Mouse (Mus musculus) brain, embryonic 14.5 days (tissue): Measurements from ENCODE around the gene Naa15. TPM values are rescaled to one million over a fixed set of nuclear protein-coding genes. Genes with fewer than 3 reads are reported as not detected.

Source experiments
- DNase-seq: peaks from one replicate; pipeline ENCODE4 v3.0.0-alpha.2; 2011; ENCODE audit warnings: low read depth
- CTCF ChIP-seq: fragments of 200-500 bp; IDR thresholded peaks from 2 replicates; pipeline ENCODE4 v1.5.1; 2012; ENCODE audit warnings: inconsistent platforms, mild to moderate bottlenecking, moderate library complexity, borderline replicate concordance; ENCODE audit not compliant: insufficient read depth, insufficient read length; ENCODE audit errors: extremely low read depth
- POLR2A ChIP-seq: fragments of 200-500 bp; IDR thresholded peaks from 2 replicates; pipeline ENCODE4 v1.6.1; 2012; ENCODE audit warnings: mild to moderate bottlenecking, inconsistent platforms, borderline replicate concordance; ENCODE audit not compliant: poor library complexity, insufficient read depth, insufficient read length, severe bottlenecking; ENCODE audit errors: extremely low read depth
- polyA plus RNA-seq: library from polyadenylated mRNA; depleted of rRNA; stranded (reverse); fragments of >200 nt; gene quantifications from 2 replicates; pipeline ENCODE4 v1.2.3, GENCODE M21; 2012

The Naa15 gene
- polyA plus RNA-seq, 1 experiment, result 31.7 TPM

- TF ChIP-seq POLR2A (no peak), CTCF (no peak)
- no peak for DNase-seq
Measured at GRCm38 (mm10) chr3:51481881-51482280, 66.9 kb downstream of the Naa15 start.

GRCm38 (mm10) chr3:51482781-51483180 is 67.8 kb downstream of the Naa15 start:
- TF ChIP-seq CTCF (no peak), POLR2A (no peak)
- DNase-seq, result no peak

- TF ChIP-seq CTCF (no peak; the same call in 1 of the 2 replicates), POLR2A (peak; percentile 93)
- DNase-seq, result peak; percentile 98
Measured at GRCm38 (mm10) chr3:51483741-51484359, 68.9 kb downstream of the Naa15 start, which contains the start of gene Rab33b. TSS of gene Rab33b (plus strand) at chr3:51483920.

- DNase-seq, result no peak
Measured at GRCm38 (mm10) chr3:51484370-51484769, 69.4 kb downstream of the Naa15 start.

GRCm38 (mm10) chr3:51485347-51485746 is 70.4 kb downstream of the Naa15 start:
- no peak for DNase-seq
- TF ChIP-seq POLR2A (no peak), CTCF (no peak)

More at GRCm38 (mm10) chr3:51484370-51484769, 69.4 kb downstream of the Naa15 start:
- TF ChIP-seq CTCF (no peak), POLR2A (no peak)

- TF ChIP-seq POLR2A, result no peak
- DNase-seq, result peak; percentile 30
Measured at GRCm38 (mm10) chr3:51486491-51487195, 71.7 kb downstream of the Naa15 start.

- peak; percentile 67 for DNase-seq
- no peak for TF ChIP-seq CTCF
- TF ChIP-seq POLR2A, result no peak
Measured at GRCm38 (mm10) chr3:51490088-51490753, 75.3 kb downstream of the Naa15 start.

- no peak for DNase-seq
- no peak for TF ChIP-seq POLR2A
- TF ChIP-seq CTCF, result no peak
Measured at GRCm38 (mm10) chr3:51493272-51493838, 78.4 kb downstream of the Naa15 start.

GRCm38 (mm10) chr3:51494466-51494865 is 79.5 kb downstream of the Naa15 start:
- DNase-seq, result no peak
- TF ChIP-seq CTCF (no peak), POLR2A (no peak)

- TF ChIP-seq CTCF (no peak), POLR2A (no peak)
- DNase-seq, result no peak
Measured at GRCm38 (mm10) chr3:51495646-51496045, 80.7 kb downstream of the Naa15 start.

- TF ChIP-seq POLR2A (no peak), CTCF (no peak)
- DNase-seq, result no peak
Measured at GRCm38 (mm10) chr3:51497978-51498377, 83.0 kb downstream of the Naa15 start.

GRCm38 (mm10) chr3:51498659-51499058 is 83.7 kb downstream of the Naa15 start:
- DNase-seq, result no peak
- no peak for TF ChIP-seq CTCF
- TF ChIP-seq POLR2A, result no peak

- TF ChIP-seq POLR2A (no peak), CTCF (no peak)
- no peak for DNase-seq
Measured at GRCm38 (mm10) chr3:51499876-51500275, 84.9 kb downstream of the Naa15 start.

- peak; percentile 63 for DNase-seq
Measured at GRCm38 (mm10) chr3:51504385-51504952, 89.5 kb downstream of the Naa15 start.

More at GRCm38 (mm10) chr3:51504385-51504952, 89.5 kb downstream of the Naa15 start:
- TF ChIP-seq CTCF, result no peak
- no peak for TF ChIP-seq POLR2A
